Mouse (Mus musculus) C2C12 (cell line): ENCODE results near the gene Soga1.

Experiments
- CTCF ChIP-seq: IDR thresholded peaks from one replicate; pipeline ENCODE4 v1.5.1; 2011; ENCODE audit not compliant: control insufficient read depth, insufficient read depth, insufficient read length
- MAX ChIP-seq: IDR thresholded peaks from one replicate; pipeline ENCODE4 v1.6.1; 2011; ENCODE audit warnings: mild to moderate bottlenecking, control low read depth
- MYOD1 ChIP-seq: IDR thresholded peaks from one replicate; pipeline ENCODE4 v1.6.1; 2011; ENCODE audit warnings: low read depth; ENCODE audit not compliant: control insufficient read depth, insufficient read length

DNA sequence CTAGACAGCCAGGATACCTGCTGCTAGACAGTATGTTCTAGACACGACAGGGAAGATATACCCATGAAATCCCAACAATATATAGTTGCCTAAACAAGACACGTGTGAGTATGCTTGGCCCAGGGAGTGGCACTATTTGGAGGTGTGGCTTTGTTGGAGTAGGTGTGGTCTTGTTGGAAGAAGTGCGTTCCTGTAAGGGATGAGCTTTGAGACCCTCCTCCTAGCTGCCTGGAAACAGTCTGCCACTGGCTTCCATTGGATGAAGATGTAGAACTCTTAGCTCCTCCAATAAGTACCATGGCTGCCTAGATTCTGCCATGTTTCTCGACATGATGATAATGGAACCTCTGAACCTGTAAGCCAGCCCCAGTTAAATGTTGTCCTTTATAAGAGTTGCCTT is 97.8 kb downstream of the Soga1 start:
- TF ChIP-seq CTCF (no peak), MYOD1 (no peak), MAX (no peak)
